Mouse (Mus musculus): ENCODE data around the gene Ccdc90b.

The Ccdc90b gene

DNA sequence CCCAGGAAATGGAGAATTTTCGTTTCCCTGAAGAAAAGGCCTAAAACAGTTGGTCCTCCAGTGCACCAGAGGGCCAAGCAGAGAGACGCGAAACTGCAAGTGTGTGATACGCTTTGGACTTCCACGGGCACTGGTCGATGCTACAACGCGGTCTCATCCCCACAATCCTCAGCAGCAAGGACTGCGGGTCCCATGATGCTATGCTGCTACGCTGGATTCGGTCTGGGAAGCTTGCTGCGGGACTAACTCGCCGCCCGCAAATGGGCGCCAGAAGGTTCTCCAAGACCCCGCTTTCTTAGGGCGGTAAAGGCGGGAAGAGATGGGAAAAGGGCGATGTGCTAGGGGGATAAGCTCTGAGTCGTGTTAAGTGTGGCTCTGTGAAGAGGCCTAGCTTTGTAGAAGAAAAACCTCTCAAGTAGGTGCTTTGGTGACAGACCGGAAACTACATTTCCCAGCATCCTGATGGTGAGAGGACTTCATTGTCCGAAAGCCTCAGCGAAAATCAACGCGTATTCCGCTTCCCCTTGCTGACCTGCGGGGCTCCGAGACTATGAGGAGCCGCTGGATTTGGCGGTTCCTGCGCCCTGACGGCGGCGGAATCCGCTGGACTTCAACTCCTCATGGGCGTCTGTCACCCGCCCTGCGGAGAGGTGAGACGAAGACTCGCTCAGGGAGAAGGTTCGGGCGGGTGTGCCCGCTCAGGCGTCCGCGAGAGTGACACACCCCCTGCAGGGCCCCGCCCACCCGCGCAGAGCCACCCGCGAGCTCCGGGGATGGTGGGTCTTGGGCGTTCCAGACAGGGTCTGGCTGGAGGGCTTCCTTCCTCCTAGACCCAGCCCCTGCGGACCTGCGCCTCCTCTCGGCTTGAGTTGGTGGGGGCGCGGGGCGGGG is at the start of gene Ccdc90b:
Gene Ccdc90b (plus strand): TSS at position 164 of the 891 bp plus-strand sequence.
- DNase-seq (ENCODE audit: low spot score): peak; percentile 70

DNA sequence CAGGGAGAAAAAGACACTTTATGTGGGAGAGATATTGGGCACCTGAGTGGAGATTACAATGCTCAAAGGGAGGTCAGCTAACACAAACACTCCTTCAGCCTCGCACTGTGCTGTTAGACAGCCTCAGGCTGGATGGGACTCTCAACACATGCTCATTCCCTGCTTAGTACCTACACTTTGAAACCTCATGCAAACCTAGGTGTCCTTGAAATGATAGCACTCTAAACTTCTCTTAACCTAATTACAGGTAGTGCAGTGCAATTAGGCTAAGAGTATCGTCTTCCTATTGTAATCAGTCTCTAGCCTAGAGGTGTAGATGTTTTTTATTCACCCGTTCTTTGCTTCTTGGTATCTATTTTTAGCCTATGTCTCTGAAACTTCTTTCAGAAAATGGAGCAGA is 40.6 kb upstream of the Ccdc90b start:
- no peak for DNase-seq (ENCODE audit: low spot score)

DNA sequence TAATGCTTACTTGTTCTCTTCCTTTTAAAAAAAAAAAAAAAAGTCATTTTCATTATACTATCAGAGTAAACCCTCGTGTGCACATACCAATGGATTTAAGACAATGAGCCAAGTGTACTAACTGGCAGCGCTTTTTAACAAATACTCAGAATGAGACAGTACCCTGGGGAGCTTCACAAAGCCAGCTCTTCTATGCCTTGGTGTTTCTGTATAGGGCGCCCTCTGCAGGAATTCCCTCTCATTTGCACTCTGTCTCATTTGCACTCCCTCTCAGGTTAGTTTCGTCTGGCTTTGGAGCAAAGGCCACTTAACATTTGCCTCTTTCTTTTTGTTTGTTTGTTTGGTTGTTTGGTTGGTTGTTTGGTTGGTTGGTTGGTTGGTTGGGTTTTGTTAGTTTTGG is 40.1 kb upstream of the Ccdc90b start:
- peak; percentile 3 for DNase-seq (ENCODE audit: low spot score)

DNA sequence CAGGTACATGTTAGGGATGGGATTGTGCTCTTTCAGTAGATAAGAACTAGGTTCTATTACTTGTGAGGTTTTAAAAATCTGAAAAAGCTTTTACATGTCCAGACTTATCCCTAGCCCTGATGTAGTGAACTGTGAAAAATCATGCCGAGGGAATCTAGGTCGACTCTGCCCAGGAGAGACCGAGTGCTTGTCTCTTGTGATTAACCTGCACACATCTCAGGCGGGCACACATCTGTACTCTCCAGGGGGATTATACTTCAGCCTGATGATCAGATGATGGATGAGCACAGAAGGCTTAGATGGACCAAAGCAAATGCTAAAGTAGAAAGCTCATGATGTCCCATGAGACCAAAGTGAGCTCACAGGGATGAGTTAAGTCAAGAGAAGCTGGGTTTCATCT is 31.7 kb upstream of the Ccdc90b start:
- no peak for DNase-seq (ENCODE audit: low spot score)

DNA sequence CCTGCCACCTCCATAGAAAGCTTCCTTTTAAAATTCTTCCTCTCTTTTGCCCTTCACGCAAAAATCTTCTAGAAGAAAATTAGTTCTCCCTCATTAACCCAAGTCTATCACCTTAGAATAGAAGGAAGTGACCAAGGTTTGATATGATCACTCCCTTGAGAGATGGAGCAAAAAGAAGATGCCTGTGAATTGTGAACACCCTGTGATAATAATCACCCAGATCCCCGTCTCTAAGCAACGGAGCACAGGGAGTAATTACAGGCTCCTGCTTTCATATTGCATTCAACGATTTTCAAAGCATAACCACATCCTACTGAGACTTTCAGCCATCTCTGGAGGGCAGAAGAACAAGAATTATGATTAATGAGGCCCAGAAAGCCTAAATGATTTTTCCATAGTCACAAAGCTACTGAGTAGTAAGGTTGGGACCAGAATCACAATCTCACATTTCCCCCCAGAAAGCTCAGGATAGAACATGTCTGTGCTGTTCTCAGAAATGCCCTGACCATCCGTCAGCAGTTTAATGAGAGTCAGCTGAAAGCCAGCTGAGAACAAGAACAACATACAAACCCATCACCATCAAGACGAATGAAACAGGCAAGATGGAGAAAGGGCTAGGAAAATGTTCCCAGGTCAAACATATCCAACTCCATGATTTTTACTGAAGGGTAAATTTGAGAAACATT is 28.5 kb upstream of the Ccdc90b start:
- DNase-seq (ENCODE audit: low spot score): no peak

DNA sequence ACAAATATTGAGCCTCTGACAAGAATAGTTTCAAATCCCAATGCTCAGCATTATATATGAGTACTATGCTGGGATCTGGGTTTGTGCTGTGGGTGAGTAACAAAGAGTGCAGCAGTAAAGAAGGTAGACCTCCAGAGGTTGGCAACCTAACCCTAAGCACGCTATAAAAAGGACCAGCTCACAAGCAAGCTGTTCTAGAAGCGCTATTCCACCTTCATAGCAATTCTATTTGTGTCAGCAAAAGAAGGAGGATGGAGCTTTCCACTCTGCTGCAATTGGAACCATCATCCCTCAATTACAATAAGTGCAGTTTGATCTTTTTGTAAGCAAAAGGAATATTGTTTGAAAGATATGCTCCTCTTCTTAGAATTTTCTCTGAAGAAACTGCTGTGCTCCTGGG is 14.2 kb upstream of the Ccdc90b start:
- no peak for DNase-seq (ENCODE audit: low spot score)

DNA sequence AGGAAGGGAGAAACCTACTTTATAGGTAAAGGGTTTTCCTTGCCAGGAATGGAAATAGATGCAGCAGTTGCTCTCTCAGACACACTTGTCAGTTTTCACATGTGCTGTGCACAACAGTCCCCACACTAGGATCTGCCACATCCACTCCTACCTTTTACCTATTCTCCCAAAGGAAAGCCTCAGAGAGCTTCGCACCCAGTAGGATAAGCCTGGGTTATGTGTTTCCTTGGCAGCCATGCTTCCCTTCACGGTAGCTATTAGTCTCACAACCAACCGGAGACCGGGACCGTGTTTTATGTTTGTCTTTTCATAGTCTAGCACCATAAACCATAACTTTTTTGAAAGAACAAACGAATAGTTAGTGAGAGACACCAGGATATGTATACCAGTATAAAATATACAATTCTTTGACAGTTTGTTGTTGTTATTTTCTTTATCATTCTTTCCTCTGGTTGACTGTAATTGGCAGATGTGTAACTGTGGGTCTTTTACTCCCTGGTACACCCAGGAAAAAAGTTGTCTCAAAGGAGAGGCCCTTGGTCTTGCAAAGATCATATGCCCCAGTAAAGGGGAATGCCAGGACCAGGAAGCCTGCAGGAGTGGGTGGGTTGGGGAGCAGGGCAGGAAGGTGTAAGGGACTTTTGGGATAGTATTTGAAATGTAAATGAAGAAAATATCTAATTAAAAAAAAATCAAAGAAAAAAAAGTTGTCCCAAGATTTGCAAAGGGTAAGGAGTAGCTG is 10.5 kb upstream of the Ccdc90b start:
- DNase-seq (ENCODE audit: low spot score): no peak

DNA sequence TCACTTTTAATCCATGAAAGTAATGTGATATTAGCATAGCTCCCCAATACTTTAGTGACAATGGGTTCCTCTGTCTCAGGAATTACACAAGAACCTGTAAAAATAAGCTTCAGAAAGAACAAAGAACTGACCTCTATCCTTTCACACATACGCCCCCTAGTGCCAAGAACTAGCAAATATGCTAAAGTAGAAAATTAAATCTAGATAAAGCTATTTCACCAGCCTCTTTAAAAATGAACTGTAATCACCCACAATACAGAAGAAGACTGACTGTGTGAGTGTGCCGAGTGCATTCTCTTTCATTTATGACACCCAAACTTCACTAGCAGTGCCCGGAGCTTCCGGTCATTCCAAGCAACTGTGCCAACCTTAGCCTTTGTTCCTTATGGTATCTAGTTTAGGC is 10.0 kb upstream of the Ccdc90b start:
- DNase-seq (ENCODE audit: low spot score): peak; percentile 13

DNA sequence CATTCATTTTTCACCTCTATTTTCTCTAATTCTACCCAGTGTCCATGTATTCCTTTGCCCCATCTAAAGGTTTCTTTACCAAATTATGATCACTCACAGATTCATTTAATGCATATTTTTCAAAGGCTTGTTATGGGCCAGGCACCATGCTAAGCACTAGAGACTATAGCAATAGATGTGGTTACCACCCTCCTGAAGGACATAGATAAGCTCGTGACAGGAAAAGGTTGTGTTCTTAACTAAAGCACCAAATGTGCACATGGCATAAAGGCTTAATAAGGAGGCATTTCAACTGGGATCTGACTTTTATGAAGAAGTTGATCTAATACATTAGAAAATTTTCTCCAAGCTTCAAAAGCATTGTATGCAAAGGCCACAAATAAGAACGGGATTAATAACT is 2.2 kb upstream of the Ccdc90b start:
- DNase-seq (ENCODE audit: low spot score): no peak

DNA sequence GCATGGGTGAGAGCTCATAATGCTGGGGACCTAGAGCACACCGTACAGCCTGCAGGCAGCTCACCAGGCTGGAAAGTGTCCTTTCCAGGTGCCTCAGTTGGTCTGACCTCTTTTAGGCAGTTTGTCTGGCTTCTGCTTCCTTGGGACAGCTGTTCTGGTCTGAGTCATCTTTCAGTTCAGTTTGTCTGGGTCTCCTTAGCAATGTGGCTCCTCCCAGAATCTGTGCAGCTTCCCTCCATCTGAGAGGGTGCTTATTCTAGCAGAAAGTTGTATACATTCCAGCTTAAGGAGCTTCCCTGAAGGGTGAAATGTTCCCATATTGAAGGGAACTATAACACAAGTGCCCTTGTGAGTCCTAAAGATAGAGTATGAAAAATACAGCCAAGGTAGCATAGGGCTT is 5.8 kb downstream of the Ccdc90b start:
- no peak for DNase-seq (ENCODE audit: low spot score)

DNA sequence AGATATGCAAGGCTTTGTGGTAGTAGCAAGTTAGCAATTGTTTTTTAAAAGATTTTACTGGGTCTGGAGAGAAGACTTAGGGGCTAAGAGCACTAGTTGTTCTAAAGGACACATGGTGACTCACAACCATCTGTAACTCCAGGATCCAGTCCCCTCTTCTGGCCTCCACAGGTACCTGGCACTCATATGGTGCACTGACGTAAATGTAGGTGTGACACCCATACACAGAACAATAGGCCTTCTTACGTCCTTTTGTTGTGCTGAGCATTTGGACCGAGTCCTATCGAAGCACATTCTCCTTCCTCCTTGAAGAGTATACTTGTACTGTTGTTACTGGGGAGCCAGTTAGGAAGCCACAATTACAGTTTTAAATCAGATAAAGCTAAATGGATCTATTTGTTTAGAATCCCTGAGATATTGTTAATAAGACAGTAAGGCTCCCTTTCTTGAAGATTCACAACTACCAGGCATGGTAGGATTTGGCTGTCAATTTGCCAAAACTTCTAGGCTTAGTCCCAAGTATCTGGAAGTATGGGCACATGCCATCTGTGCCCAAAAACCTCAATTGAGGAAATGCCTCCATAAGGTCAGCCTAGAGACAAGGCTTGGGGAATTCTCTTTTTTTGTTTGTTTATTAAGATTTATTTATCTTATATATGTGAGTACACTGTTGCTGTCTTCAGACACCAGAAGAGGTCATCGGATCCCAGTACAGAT is 19.7 kb downstream of the Ccdc90b start:
- DNase-seq (ENCODE audit: low spot score): no peak

DNA sequence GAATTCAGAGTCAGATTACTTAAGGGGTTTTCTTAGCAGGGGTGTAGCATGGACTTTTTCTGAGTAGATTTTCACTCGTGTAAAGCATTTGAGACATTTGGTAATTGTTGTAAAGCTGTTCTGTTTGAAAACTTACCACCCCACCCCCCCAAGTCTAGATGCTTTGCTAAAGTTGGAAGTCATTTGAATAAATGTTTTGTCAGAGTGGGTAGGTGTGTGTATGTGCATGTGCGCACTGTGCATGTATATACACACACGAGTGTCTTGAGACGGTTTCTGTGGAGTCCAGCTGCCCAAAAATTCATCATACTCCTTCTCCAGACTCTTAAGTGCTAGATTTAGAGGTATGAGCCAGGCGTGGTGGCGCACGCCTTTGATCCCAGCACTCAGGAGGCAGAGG is 22.6 kb downstream of the Ccdc90b start:
- DNase-seq (ENCODE audit: low spot score): no peak

DNA sequence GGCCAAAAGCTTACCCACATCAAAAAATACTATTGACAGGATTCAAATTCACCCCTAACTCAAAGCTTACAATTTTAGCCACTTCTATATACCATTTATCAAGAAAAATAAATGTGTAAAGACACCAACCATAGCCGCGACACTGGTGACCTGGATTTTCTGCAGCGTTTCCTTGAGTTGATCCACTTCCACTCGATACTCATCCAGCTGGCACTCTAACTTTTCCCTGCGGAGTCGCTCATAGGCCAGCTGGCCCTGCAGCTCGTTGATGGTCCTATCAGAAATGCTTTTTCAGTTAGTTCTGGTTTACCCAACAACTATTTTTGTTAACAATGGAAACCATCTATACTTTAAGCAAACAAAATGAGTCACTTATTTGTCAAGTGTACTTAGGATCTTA is 29.0 kb downstream of the Ccdc90b start:
- no peak for DNase-seq (ENCODE audit: low spot score)

DNA sequence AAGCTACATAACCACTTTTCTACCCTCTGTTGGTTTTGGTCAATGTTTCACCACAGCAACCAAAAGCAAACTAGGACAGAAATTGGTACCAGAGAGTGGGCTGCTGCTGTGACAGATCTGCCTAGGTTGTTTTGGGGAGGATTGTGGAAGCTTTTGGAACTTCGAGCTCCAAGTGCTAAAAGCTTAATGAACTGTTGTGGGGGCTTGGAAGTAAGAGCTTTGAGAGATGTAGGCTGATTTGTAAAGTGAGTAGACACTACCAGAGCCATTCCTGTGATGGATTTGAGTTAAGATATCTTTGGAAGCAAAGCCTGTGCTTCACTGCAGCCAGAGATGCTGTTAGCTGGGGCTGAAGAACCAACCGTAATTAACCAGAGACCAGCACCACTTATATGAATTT is 29.9 kb downstream of the Ccdc90b start:
- DNase-seq (ENCODE audit: low spot score): no peak

DNA sequence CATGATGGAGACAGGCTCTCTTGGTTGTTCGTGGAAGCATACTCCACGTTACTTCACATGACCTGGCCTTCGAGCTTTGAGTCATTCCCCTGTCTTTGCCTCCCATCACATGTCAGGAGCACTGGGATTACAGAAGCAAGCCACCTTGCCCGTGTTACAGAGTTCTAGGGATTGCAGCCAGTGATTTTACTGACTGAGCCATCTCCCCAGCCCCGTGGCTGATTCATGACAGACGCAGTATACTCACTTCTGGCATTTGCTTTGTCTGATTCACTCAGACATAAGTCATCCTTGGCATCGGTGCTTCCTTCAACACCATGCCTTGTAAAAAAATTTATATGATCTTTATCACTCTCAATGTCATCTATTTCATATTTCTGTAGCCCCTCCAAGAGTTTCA is 44.0 kb downstream of the Ccdc90b start:
- no peak for DNase-seq (ENCODE audit: low spot score)

DNA sequence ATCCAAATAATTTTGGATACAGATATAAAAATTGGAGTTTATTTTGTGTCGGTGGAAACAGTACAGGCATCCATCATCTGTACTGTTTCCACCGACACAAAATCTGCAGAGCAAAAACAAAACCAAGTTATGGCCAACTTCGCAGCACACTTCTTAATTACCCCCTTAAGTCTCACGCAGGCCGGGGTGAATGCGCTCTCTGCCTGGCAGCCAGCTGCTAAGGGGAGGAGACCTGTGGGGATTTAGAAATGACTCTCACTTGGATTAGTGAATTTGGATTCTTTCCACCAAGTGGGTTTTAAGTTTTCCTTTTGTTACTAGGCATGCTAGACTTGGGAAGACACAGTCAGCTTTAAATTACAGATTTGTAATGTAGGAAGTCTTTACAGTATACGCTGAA is 49.9 kb downstream of the Ccdc90b start:
- DNase-seq (ENCODE audit: low spot score): no peak

DNA sequence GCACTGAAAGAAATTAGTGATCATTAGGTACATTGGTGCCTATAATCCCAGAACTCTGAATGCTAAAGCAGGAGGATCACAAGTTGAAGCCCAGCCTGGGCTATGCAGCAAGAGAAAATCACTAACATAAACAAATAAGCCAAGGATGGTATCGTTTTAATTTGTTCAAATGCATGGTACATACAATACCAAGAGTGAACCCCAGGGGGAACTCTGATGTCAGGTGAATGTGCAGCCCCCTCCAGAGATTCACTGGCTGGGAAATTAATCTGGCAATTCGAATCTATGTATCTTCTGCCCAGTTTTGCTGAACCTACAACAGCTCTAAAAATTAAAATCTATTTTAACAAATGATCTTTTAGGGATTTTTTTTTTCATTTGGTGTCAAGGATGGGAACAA is 63.5 kb downstream of the Ccdc90b start:
- no peak for DNase-seq (ENCODE audit: low spot score)

DNA sequence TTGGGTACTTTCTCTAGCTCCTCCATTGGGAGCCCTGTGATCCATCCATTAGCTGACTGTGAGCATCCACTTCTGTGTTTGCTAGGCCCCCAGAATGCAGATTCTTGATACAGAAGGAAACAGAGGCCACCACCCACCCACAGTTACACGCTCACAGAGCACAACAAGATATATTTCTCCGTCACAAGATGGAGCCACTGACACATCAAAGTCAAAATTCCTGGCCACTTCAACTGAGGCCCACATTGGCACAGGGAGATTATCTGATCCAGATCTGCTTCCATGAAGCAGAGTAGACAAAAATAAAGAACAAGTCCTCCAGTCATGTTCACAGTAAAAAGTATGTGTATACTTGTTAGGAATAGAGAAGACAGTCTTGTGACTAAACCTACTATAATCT is 69.2 kb downstream of the Ccdc90b start:
- DNase-seq (ENCODE audit: low spot score): no peak

Data from ovary, postnatal 14 days (tissue).